Mouse (Mus musculus): ENCODE data around the gene Epb41l1.

GRCm38 (mm10) chr2:156496816-156497566 lies 76.3 kb downstream of the Epb41l1 start:
- no peak for TF ChIP-seq POLR2A (IDR thresholded peaks at IDR 0.05; ENCODE audit: insufficient read depth, low read depth, low read length)
- TF ChIP-seq CTCF (IDR thresholded peaks at IDR 0.05): no peak
- TF ChIP-seq EP300 (IDR thresholded peaks at IDR 0.05; ENCODE audit: insufficient read depth, low read depth, low read length): no peak

All from heart, adult 2 months (tissue).